Mouse (Mus musculus): ENCODE measurements around the gene Camk2b. TPM values are rescaled to one million over a fixed set of nuclear protein-coding genes. Genes with fewer than 3 reads are reported as not detected.

Camk2b gene
- polyA plus RNA-seq, 1 experiment from 2014 or later: 2.5 TPM

DNA sequence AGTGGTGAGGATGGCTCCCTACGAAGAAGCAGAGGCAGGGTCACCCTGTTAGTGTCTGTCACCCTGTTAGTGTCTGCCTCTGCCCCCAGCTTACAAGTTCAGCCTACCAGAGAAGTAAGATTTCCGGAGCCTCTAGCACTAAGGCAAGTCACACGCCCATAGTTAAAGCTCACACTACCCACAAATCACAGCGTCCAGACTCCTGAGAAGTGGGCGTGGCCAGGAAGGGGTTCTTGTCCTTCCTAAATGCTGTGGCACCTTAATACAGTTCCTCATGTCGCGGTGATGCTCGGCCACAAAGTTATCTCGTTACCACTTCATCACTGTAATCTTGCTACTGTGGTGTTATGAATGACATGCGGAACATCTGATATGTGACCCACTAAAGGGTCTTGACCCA is 78.0 kb downstream of the Camk2b start:
- DNase-seq (ENCODE audit: low spot score, missing footprints): peak; percentile 35
- WGBS: 80% methylated on average over 10 of the region's 10 CpGs
- Histone ChIP-seq H3K9me3 (ENCODE audit: control insufficient read depth, low read length) (no peaks in the 10 kb centered on the region), H3K36me3 (ENCODE audit: control insufficient read depth, insufficient read depth, low read length) (no peaks in the 10 kb centered on the region), H3K27ac (ENCODE audit: low read depth, low read length) (no peak overlapping the region), H3K4me1 (ENCODE audit: control insufficient read depth, insufficient read depth, low read length) (no peaks in the 10 kb centered on the region), H3K4me2 (no peak overlapping the region), H3K9ac (ENCODE audit: low read length) (no peak overlapping the region), H3K27me3 (ENCODE audit: control insufficient read depth, insufficient read depth, low read length) (no peaks in the 10 kb centered on the region), H3K4me3 (ENCODE audit: low read depth, low read length) (no peak overlapping the region)
- ATAC-seq (ENCODE audit: low FRiP score): no peak

DNA sequence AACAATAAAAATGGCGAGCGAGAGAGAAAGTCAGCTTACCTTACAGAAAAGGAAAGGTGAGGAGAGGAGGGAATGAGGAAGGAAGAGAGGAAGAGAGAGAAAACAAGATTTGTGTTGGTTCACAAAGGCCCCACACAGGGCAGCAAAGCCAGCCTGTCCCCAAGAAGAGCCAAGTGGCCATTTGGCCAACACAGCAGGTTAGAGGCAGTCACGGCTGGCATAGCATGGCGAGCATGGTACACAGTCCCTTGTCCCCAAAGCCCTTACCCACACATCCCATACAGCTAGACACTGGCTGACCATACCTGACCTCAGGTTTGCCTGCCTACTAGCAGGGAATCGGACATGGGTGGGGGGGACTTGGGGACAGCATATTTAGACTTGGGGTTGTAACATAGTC is 82.5 kb downstream of the Camk2b start:
- H3K27ac ChIP-seq (ENCODE audit: low read depth, low read length): no peak overlapping the region
- no peak overlapping the region for H3K4me2 ChIP-seq
- DNase-seq (ENCODE audit: low spot score, missing footprints): peak; percentile 26
- H3K27me3 ChIP-seq (ENCODE audit: control insufficient read depth, insufficient read depth, low read length): no peaks in the 10 kb centered on the region
- H3K36me3 ChIP-seq (ENCODE audit: control insufficient read depth, insufficient read depth, low read length): no peaks in the 10 kb centered on the region
- no peaks in the 10 kb centered on the region for H3K9me3 ChIP-seq (ENCODE audit: control insufficient read depth, low read length)
- 88% methylated on average over 5 of the region's 5 CpGs for WGBS
- no peak overlapping the region for H3K4me3 ChIP-seq (ENCODE audit: low read depth, low read length)
- no peak for ATAC-seq (ENCODE audit: low FRiP score)
- no peaks in the 10 kb centered on the region for H3K4me1 ChIP-seq (ENCODE audit: control insufficient read depth, insufficient read depth, low read length)
- H3K9ac ChIP-seq (ENCODE audit: low read length): no peak overlapping the region

DNA sequence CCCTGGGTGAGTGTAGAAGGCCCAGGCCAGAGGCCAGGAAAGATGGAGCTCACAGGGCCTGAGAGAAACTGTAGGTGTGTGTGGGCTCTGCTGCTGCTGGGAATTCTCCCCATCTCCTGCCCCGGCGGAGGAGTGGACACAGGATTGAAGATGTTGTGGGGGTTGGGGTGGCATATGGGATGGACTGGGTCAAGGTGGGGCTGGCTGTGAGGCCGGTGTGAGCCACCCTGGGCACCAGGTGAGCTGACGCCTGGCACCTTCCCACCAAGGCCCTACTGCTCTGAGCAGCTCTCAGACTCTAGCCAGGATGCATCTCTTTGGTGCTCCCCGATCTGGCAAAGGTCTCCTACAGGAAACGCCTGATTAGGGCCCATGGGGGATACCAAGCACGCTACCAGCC is 84.8 kb downstream of the Camk2b start:
- Histone ChIP-seq H3K4me3 (ENCODE audit: low read depth, low read length) (no peak overlapping the region), H3K27me3 (ENCODE audit: control insufficient read depth, insufficient read depth, low read length) (no peaks in the 10 kb centered on the region), H3K9me3 (ENCODE audit: control insufficient read depth, low read length) (no peaks in the 10 kb centered on the region), H3K36me3 (ENCODE audit: control insufficient read depth, insufficient read depth, low read length) (no peaks in the 10 kb centered on the region), H3K4me2 (no peak overlapping the region), H3K27ac (ENCODE audit: low read depth, low read length) (no peak overlapping the region), H3K4me1 (ENCODE audit: control insufficient read depth, insufficient read depth, low read length) (no peaks in the 10 kb centered on the region), H3K9ac (ENCODE audit: low read length) (no peak overlapping the region)
- ATAC-seq (ENCODE audit: low FRiP score) (no peak), DNase-seq (ENCODE audit: low spot score, missing footprints) (no peak)
- 91% methylated on average over 7 of the region's 7 CpGs for WGBS

DNA sequence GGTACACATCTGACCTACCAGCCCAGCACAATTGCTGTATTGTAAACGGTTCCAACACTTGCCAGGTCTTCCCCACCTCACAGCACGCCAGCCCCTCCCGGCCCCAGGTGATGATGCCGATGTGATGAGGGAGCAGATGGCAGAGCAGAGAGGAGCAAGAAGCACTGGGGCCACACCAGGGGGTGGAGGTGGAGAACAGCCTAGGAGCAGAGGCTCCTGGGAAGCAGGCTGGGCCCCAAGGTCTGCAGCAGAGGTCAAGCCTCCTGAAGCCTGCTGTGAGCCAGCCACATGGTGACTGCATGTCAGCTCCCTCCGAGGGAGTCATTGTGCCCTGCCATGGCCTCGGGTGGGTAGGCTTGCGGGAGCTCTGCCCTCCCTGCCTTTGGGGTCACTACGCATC is 85.6 kb downstream of the Camk2b start:
- H3K4me3 ChIP-seq (ENCODE audit: low read depth, low read length): no peak overlapping the region
- no peaks in the 10 kb centered on the region for H3K9me3 ChIP-seq (ENCODE audit: control insufficient read depth, low read length)
- WGBS: 68% methylated on average over 8 of the region's 8 CpGs
- H3K27me3 ChIP-seq (ENCODE audit: control insufficient read depth, insufficient read depth, low read length): no peaks in the 10 kb centered on the region
- no peak overlapping the region for H3K27ac ChIP-seq (ENCODE audit: low read depth, low read length)
- no peak overlapping the region for H3K9ac ChIP-seq (ENCODE audit: low read length)
- no peak for DNase-seq (ENCODE audit: low spot score, missing footprints)
- H3K4me1 ChIP-seq (ENCODE audit: control insufficient read depth, insufficient read depth, low read length): no peaks in the 10 kb centered on the region
- H3K4me2 ChIP-seq: no peak overlapping the region
- no peaks in the 10 kb centered on the region for H3K36me3 ChIP-seq (ENCODE audit: control insufficient read depth, insufficient read depth, low read length)
- ATAC-seq (ENCODE audit: low FRiP score): no peak

DNA sequence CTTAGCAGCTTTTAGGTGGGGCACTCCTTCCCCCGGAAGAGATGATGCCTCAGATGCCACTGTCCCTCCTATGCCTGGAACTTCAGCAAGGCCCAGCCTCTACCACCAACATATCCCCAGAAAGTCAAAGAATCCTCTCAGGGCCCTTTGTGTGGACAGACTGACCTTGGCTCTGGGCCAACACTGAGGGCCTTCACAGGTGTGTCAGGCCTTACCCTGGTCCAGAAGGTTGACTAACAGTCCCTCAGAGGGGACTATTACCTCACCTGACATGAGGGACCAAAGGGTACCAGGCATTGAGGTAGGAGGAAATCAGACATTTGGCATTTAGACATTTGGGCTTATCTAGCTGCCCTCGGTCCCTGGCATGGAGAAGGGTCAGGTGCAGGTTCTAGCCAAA is 86.1 kb downstream of the Camk2b start:
- H3K9me3 ChIP-seq (ENCODE audit: control insufficient read depth, low read length): no peaks in the 10 kb centered on the region
- no peaks in the 10 kb centered on the region for H3K4me1 ChIP-seq (ENCODE audit: control insufficient read depth, insufficient read depth, low read length)
- no peak overlapping the region for H3K4me3 ChIP-seq (ENCODE audit: low read depth, low read length)
- no peaks in the 10 kb centered on the region for H3K36me3 ChIP-seq (ENCODE audit: control insufficient read depth, insufficient read depth, low read length)
- H3K9ac ChIP-seq (ENCODE audit: low read length): no peak overlapping the region
- WGBS: 87% methylated on average over 2 of the region's 2 CpGs
- no peak for ATAC-seq (ENCODE audit: low FRiP score)
- DNase-seq (ENCODE audit: low spot score, missing footprints): no peak
- H3K27me3 ChIP-seq (ENCODE audit: control insufficient read depth, insufficient read depth, low read length): no peaks in the 10 kb centered on the region
- H3K27ac ChIP-seq (ENCODE audit: low read depth, low read length): no peak overlapping the region
- no peak overlapping the region for H3K4me2 ChIP-seq

DNA sequence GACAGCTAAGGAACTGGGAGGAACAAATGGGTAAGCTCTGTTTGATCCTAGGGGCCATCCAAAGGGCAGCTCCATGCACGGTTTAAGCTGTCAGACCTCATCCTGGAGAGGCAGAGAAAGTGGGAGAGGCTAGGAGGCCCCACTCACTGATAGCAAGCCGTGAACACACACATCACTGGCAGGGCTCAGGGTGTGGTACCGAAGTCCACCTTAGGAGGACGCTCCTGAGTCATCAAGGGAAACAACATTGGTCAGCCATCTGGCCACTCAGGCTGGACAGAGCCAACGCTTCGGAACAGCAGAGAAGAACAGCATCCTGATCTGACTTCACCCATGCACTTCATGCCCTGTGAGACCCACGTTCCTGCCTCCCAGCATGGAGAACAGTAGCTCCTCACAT is 87.1 kb downstream of the Camk2b start:
- no peak for ATAC-seq (ENCODE audit: low FRiP score)
- 93% methylated on average over 7 of the region's 7 CpGs for WGBS
- Histone ChIP-seq H3K36me3 (ENCODE audit: control insufficient read depth, insufficient read depth, low read length) (no peaks in the 10 kb centered on the region), H3K9ac (ENCODE audit: low read length) (no peak overlapping the region), H3K9me3 (ENCODE audit: control insufficient read depth, low read length) (no peaks in the 10 kb centered on the region), H3K27me3 (ENCODE audit: control insufficient read depth, insufficient read depth, low read length) (no peaks in the 10 kb centered on the region), H3K4me2 (no peak overlapping the region), H3K4me1 (ENCODE audit: control insufficient read depth, insufficient read depth, low read length) (no peaks in the 10 kb centered on the region), H3K4me3 (ENCODE audit: low read depth, low read length) (no peak overlapping the region), H3K27ac (ENCODE audit: low read depth, low read length) (no peak overlapping the region)
- no peak for DNase-seq (ENCODE audit: low spot score, missing footprints)

DNA sequence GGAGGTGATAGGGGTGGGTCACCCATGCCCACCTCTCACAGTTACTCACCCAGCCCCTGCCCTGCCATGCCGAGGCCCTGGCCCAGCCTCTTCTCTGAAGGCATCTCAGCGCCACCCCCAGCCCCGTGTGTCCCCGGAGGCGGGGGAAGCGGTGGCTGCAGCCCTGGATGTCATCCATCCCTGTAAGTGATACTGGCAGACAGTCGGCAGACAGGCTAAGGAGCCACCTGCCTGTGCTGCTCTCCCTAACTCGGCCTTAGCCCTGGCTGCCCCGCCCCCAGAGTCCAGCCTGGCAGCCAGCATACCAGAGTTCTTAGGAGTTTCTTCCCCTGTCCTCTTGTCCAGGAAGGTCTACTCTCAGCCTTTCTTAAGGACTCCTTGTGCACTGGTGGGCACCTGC is 90.1 kb downstream of the Camk2b start:
- H3K27me3 ChIP-seq (ENCODE audit: control insufficient read depth, insufficient read depth, low read length): no peaks in the 10 kb centered on the region
- peaks cover 3% of the 10 kb centered on the region for H3K4me1 ChIP-seq (ENCODE audit: control insufficient read depth, insufficient read depth, low read length)
- no peak for ATAC-seq (ENCODE audit: low FRiP score)
- H3K4me3 ChIP-seq (ENCODE audit: low read depth, low read length): no peak overlapping the region
- no peak for DNase-seq (ENCODE audit: low spot score, missing footprints)
- H3K9me3 ChIP-seq (ENCODE audit: control insufficient read depth, low read length): no peaks in the 10 kb centered on the region
- WGBS: 29% methylated on average over 9 of the region's 9 CpGs
- no peak overlapping the region for H3K4me2 ChIP-seq
- no peak overlapping the region for H3K27ac ChIP-seq (ENCODE audit: low read depth, low read length)
- no peak overlapping the region for H3K9ac ChIP-seq (ENCODE audit: low read length)
- H3K36me3 ChIP-seq (ENCODE audit: control insufficient read depth, insufficient read depth, low read length): no peaks in the 10 kb centered on the region

DNA sequence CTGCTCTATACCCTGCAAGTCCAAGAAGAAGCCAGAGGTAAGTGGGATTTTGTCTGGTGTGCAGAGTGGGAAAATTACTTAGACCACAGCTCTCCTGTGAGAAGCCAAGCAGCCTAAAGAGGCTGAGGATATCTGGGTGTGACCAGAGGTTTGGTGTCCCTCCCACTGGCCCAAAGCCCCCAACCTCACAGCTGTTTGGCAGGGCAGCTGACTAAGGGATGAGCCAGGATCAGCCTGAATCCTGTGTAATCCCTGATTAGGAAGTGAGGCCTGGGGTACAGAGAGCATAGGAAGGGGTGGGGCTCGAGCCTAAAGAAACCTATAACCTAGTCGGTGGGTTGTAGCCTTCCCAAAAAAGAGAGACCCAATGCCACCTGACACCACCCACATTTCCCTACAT is 91.1 kb downstream of the Camk2b start:
- Histone ChIP-seq H3K9me3 (ENCODE audit: control insufficient read depth, low read length) (no peaks in the 10 kb centered on the region), H3K9ac (ENCODE audit: low read length) (no peak overlapping the region), H3K27me3 (ENCODE audit: control insufficient read depth, insufficient read depth, low read length) (no peaks in the 10 kb centered on the region), H3K4me1 (ENCODE audit: control insufficient read depth, insufficient read depth, low read length) (peaks cover 3% of the 10 kb centered on the region), H3K4me3 (ENCODE audit: low read depth, low read length) (no peak overlapping the region), H3K36me3 (ENCODE audit: control insufficient read depth, insufficient read depth, low read length) (no peaks in the 10 kb centered on the region), H3K27ac (ENCODE audit: low read depth, low read length) (no peak overlapping the region), H3K4me2 (no peak overlapping the region)
- WGBS: 56% methylated on average over 2 of the region's 2 CpGs
- DNase-seq (ENCODE audit: low spot score, missing footprints) (no peak), ATAC-seq (ENCODE audit: low FRiP score) (no peak)

DNA sequence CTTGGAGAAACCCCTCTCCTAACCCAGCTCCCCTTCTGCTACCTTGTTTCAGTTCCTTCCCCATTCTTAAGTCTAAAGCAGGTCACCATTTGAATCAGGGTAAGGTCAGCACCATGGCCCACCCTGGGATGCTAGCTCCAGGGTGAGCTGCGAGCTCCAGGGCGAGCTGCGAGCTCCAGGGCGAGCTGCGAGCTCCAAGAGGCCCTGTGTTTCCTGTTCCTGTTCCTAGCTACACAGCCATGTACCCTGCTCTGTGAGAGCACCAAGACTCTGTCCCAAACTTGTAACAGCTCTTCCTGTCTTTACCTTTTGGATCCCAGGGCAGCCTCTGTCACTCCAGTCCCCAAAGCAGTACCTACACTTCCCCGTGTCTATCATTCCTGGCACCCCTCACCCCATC is 92.1 kb downstream of the Camk2b start:
- H3K27me3 ChIP-seq (ENCODE audit: control insufficient read depth, insufficient read depth, low read length): no peaks in the 10 kb centered on the region
- no peaks in the 10 kb centered on the region for H3K9me3 ChIP-seq (ENCODE audit: control insufficient read depth, low read length)
- H3K4me2 ChIP-seq: no peak overlapping the region
- H3K4me3 ChIP-seq (ENCODE audit: low read depth, low read length): no peak overlapping the region
- no peak for DNase-seq (ENCODE audit: low spot score, missing footprints)
- H3K27ac ChIP-seq (ENCODE audit: low read depth, low read length): no peak overlapping the region
- WGBS: 80% methylated on average over 6 of the region's 6 CpGs
- ATAC-seq (ENCODE audit: low FRiP score): no peak
- no peaks in the 10 kb centered on the region; the same call in 1 of the 2 replicates for H3K36me3 ChIP-seq (ENCODE audit: control insufficient read depth, insufficient read depth, low read length)
- H3K9ac ChIP-seq (ENCODE audit: low read length): no peak overlapping the region
- peaks cover 3% of the 10 kb centered on the region for H3K4me1 ChIP-seq (ENCODE audit: control insufficient read depth, insufficient read depth, low read length)

DNA sequence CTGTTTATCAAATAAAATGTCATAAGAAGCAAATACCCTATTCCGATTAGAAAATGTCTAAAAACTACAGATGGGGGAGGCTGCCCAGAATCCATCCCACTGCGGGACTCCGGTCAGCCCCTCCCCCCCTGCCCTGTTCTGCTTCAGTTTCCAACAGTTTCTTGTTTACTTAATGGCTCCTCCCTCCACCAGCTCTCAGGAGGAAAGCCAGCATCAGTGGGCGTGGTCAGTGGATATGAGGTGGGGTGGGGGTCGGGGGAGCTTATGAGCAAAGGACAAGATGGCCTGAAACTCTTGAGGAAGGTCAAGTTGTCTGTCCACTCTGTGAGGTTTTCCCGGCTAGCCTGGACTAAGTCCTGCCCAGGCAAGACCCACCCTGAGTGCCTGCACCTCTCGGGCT is 93.0 kb downstream of the Camk2b start:
- 57% methylated on average over 7 of the region's 7 CpGs for WGBS
- Histone ChIP-seq H3K9ac (ENCODE audit: low read length) (no peak overlapping the region), H3K27me3 (ENCODE audit: control insufficient read depth, insufficient read depth, low read length) (no peaks in the 10 kb centered on the region), H3K4me3 (ENCODE audit: low read depth, low read length) (no peak overlapping the region), H3K36me3 (ENCODE audit: control insufficient read depth, insufficient read depth, low read length) (peaks cover 2% of the 10 kb centered on the region; the same call in 1 of the 2 replicates), H3K4me1 (ENCODE audit: control insufficient read depth, insufficient read depth, low read length) (peaks cover 3% of the 10 kb centered on the region), H3K9me3 (ENCODE audit: control insufficient read depth, low read length) (no peaks in the 10 kb centered on the region), H3K4me2 (no peak overlapping the region), H3K27ac (ENCODE audit: low read depth, low read length) (no peak overlapping the region)
- DNase-seq (ENCODE audit: low spot score, missing footprints): no peak
- ATAC-seq (ENCODE audit: low FRiP score): no peak

All from midbrain, embryonic 11.5 days (tissue).